Mouse (Mus musculus) brain, embryonic 18.5 days (tissue): ENCODE results near the gene Zfp658.
A peak's percentile ranks its signal among the peaks of the same experiment; 100 is the strongest.

Experiments
- DNase-seq: peaks from one replicate; pipeline ENCODE4 v3.0.0-alpha.2; 2012; ENCODE audit warnings: low read depth, low spot score

Gene Zfp658

DNA sequence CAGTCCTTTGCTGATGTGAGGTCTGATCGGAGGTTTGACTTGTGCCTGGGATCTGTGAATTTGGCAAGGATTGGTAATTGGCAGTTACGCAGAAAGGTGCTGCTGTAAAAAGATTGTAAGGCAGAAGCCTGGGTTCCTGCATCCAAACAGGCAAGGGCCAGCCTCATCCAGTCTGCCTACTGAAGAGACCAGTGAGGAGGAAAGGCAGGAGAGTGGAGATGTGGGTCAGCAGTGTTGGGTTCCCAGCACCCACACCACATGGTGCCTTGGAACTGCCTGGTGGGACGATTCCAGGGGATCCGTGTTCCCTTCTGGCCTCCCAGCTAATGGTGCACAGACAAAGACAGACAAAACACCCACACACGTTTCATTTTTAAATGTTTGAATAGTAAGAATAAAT lies 18.5 kb downstream of the Zfp658 start:
- DNase-seq = no peak

- no peak for DNase-seq
Measured at GRCm38 (mm10) chr7:43584790-43585189, 22.7 kb downstream of the Zfp658 start.

- DNase-seq = no peak
Measured at GRCm38 (mm10) chr7:43601884-43602283, 39.8 kb downstream of the Zfp658 start.

DNA sequence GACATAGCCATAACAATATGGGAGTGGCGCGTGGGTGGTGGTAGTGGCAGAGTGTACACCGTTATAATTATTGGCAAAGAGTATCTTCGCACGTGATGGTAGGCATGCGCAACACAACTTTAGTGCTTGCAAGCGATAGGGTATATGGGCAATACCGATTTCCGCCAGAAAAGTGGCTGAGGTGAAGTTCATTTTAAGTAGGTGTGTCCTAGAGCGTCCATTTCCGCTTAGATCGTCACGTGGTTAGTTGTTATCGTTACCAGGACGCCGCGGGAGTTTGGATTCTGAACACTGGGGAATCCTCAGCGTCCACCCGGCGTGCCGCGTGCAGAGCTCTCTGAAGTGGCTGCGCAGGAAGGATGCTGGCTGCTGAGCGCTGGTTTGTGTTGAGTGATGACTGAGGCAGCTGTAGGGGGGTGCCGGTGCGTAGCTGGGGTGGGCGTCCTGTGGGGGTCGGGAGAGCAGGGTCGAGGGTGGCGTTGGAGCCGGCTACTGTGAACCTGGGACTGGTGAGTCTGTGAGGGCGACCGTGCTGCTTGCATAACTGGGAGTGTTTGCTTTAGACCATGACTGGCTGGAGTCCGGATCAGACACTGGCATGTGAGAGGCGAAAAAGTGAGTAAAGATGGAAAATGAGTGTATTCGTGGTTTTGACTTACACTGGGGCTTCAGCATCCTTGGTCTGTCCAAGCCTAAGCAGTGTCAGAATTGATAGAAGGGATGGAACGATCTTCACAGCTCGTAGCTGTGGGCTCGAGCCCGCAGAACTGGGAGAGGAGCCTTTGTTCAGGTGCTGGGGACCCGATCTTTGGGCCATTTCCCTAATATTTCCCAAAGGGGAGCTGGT lies 45.1 kb downstream of the Zfp658 start, which contains the start of gene Zfp819:
Gene Zfp819 (plus strand): TSS at position 274 of the 847 bp plus-strand sequence.
- DNase-seq = peak; percentile 51

- DNase-seq = no peak
Measured at GRCm38 (mm10) chr7:43607743-43608287, 45.8 kb downstream of the Zfp658 start.

GRCm38 (mm10) chr7:43608316-43608824 lies 46.3 kb downstream of the Zfp658 start:
- no peak for DNase-seq

DNA sequence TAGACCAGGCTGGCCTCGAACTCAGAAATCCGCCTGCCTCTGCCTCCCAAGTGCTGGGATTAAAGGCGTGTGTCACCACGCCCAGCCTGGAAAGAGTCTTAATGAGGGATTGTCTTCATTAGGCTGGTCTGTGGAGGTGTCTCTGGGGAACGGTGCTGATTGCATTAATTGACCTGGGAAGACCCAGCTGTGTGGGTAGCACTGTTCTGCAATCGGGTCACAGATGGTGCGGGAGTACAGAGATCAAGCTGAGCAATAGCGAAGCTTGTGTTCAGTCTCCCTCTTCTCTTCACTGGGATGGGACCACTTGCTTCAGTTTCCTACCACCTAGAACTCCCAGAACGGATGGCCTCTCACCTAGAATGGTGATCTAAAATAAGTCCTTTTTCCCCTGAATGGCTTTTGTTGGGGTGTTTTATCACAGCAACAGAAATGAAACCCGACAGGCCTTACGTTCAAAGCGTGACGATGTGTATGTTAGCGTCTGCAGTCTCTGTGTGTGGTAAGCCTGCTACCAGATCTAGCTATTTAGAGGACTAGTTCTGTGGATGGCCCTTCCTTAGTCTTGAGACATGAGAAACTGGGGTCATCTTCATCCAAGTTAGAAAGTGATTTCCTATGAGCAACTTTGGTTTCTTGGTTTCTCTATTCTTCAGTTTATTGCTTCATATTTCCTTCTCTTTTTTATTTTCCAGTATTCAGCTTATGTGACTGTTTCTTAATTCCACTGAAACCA lies 51.9 kb downstream of the Zfp658 start:
- no peak for DNase-seq

- no peak for DNase-seq
Measured at GRCm38 (mm10) chr7:43622927-43623326, 60.9 kb downstream of the Zfp658 start.

DNA sequence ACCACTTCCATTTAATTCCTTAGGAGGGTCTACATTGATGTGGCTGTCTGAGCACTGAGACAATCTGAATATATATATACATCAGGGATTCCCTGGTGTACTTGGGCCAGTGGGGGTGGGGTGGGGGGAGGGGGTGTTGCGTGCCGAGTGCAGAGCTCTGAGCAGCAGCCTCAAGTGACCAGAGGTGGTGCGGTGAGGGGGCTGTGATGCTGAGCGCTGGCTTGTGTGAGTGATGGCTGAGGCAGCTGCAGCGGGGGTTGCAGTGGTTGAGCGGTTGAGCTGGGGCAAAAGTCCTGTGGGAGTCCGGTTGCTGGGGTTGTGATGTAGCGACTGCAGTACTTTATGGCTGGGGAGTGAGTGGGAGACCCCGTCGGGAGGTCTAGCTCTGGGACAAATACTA lies 61.8 kb downstream of the Zfp658 start:
- DNase-seq = no peak
